Comparison of ENCODE assay signal across 28 mouse cellular contexts in the genomic region with DNA sequence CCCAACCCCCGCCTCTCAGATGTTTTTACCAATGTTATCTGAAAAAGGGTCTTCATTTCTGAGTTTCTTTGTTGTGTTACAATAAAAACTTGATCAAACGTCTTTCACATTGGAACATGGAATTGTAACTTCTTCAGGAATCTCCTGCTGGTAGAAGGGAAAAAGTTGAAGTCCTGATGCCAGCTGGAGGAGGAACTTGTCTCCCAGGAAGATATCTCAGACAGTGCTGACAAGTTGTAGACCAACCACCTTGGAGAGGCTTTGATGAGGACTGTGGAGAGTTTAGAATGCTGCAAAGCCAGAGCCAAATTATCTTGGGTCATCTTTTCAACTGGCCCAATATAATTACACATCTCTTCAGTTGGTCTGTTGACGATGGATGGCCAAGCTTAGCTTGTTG. TPM values are rescaled to one million over a fixed set of nuclear protein-coding genes. Genes with fewer than 3 reads are reported as not detected.
"Had no signal": no experiment of that assay in that cellular context is flagged by ENCODE, and none has a peak within 500 bp of the region (broad histone marks: within the 10 kb centered on the region; RNA-seq: fewer than 3 reads in every experiment).

No protein-coding gene starts in this region.

- H3K9ac ChIP-seq: embryonic facial prominence, embryonic 12.5 days; embryonic facial prominence, embryonic 13.5 days; embryonic facial prominence, embryonic 15.5 days; forebrain, embryonic 12.5 days; forebrain, embryonic 13.5 days; forebrain, embryonic 15.5 days; forebrain, postnatal 0 days had no signal

- H3K36me3 ChIP-seq: embryonic facial prominence, embryonic 10.5 days; embryonic facial prominence, embryonic 12.5 days; embryonic facial prominence, embryonic 13.5 days; embryonic facial prominence, embryonic 15.5 days; forebrain, embryonic 10.5 days; forebrain, embryonic 12.5 days; forebrain, embryonic 15.5 days had no signal

- H3K27me3 ChIP-seq: embryonic facial prominence, embryonic 12.5 days; embryonic facial prominence, embryonic 13.5 days; embryonic facial prominence, embryonic 15.5 days; forebrain, embryonic 12.5 days; forebrain, embryonic 13.5 days; forebrain, embryonic 15.5 days had no signal

- H3K4me3 ChIP-seq: embryonic facial prominence, embryonic 10.5 days; embryonic facial prominence, embryonic 12.5 days; embryonic facial prominence, embryonic 13.5 days; embryonic facial prominence, embryonic 15.5 days; erythroblast, embryonic 14.5 days; forebrain, embryonic 10.5 days; forebrain, embryonic 12.5 days; forebrain, embryonic 13.5 days; forebrain, embryonic 15.5 days; gastrocnemius, adult 2 months; heart, adult 2 months had no signal

- H3K9me3 ChIP-seq: embryonic facial prominence, embryonic 12.5 days; embryonic facial prominence, embryonic 15.5 days; forebrain, embryonic 12.5 days; forebrain, embryonic 13.5 days; forebrain, embryonic 15.5 days had no signal

- DNase-seq: cerebellum, adult 9-10 months; cerebellum, adult 9-11 months; cerebellum, postnatal 10 days; cerebellum, postnatal 14 days; cerebellum, postnatal 25 days; cerebellum, postnatal 36 days; embryo, embryonic 11 days; forebrain, postnatal 0 days; gastrocnemius, adult 2 months; gastrocnemius, postnatal 10 days; gastrocnemius, postnatal 14 days; gastrocnemius, postnatal 25 days; gastrocnemius, postnatal 36 days; heart, adult 11 months; heart, adult 18-20 months; heart, adult 2 months had no signal

- H3K4me1 ChIP-seq: embryonic facial prominence, embryonic 10.5 days had no signal

- H3K27ac ChIP-seq: embryonic facial prominence, embryonic 10.5 days; embryonic facial prominence, embryonic 12.5 days; embryonic facial prominence, embryonic 13.5 days; embryonic facial prominence, embryonic 15.5 days; forebrain, embryonic 10.5 days; forebrain, embryonic 12.5 days; forebrain, embryonic 13.5 days; forebrain, embryonic 15.5 days; gastrocnemius, adult 2 months; heart, adult 2 months had no signal

RNA-seq across cellular contexts. Expression of a gene that starts 20.7 kb away (rescaled TPM):
- total RNA-seq: gastrocnemius, adult 18-20 months; gastrocnemius, adult 2 months; gastrocnemius, adult 8-10 months; gastrocnemius, postnatal 25 days; gastrocnemius, postnatal 36 days had no signal
- polyA plus RNA-seq: forebrain, embryonic 15.5 days; forebrain, embryonic 16.5 days had no signal
